Mouse (Mus musculus): ENCODE data around the gene Gabarap.

DNA sequence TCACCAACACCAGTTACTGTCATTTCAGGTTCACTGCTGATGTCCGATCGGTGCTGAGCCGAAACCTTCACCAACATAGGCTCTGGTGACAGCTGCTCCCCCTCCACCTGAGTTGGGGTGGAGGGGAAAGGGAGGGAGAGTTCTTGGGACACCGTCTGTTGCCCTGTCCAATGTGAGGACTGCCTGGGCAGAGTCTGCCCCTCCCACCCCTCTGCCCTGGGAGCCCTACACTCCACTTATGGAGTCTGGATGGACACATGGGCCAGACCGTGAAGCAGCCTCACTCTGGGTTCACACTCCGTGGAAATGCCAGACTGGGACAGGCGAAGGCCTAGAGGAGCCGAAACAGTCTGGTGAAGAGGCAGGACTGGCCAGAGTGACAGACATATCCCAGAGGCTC lies 994 bp upstream of the Gabarap start:
- TF ChIP-seq POLR2A (IDR thresholded peaks at IDR 0.05; ENCODE audit: control insufficient read depth, low read depth, low read length) (no peak), CTCF (IDR thresholded peaks at IDR 0.05; ENCODE audit: control insufficient read depth, insufficient read depth, insufficient replicate concordance, low read depth, low read length) (no peak)
